In genomic region chr7:126518261-126518941, GRCm38 (mm10) we compare ENCODE assay signal across 16 mouse cellular contexts. TPM values are rescaled to one million over a fixed set of nuclear protein-coding genes. Genes with fewer than 3 reads are reported as not detected.
"Had no signal": no experiment of that assay in that cellular context is flagged by ENCODE, and none has a peak within 500 bp of the region (broad histone marks: within the 10 kb centered on the region; RNA-seq: fewer than 3 reads in every experiment).

No protein-coding gene starts in this region.

- H3K4me1 ChIP-seq: limb, embryonic 12.5 days; limb, embryonic 15.5 days; liver, embryonic 12.5 days; liver, embryonic 15.5 days; midbrain, embryonic 13.5 days had no signal

- H3K9ac ChIP-seq: limb, embryonic 12.5 days; limb, embryonic 15.5 days; liver, embryonic 12.5 days; liver, embryonic 15.5 days; midbrain, embryonic 13.5 days had no signal

- H3K27ac ChIP-seq: limb, embryonic 12.5 days; limb, embryonic 15.5 days; liver, embryonic 12.5 days; liver, embryonic 15.5 days; midbrain, embryonic 13.5 days had no signal

- ATAC-seq: liver, embryonic 12.5 days; midbrain, embryonic 13.5 days had no signal

- H3K4me3 ChIP-seq: limb, embryonic 12.5 days; limb, embryonic 15.5 days; liver, embryonic 12.5 days; liver, embryonic 15.5 days; midbrain, embryonic 13.5 days had no signal

- H3K9me3 ChIP-seq: limb, embryonic 12.5 days; limb, embryonic 15.5 days; liver, embryonic 12.5 days; liver, embryonic 15.5 days; midbrain, embryonic 13.5 days had no signal

- H3K36me3 ChIP-seq: limb, embryonic 12.5 days; limb, embryonic 15.5 days; liver, embryonic 12.5 days; liver, embryonic 15.5 days; midbrain, embryonic 13.5 days had no signal

- H3K27me3 ChIP-seq: limb, embryonic 12.5 days; limb, embryonic 15.5 days had no signal

- H3K4me2 ChIP-seq: limb, embryonic 12.5 days; limb, embryonic 15.5 days; liver, embryonic 12.5 days; liver, embryonic 15.5 days; midbrain, embryonic 13.5 days had no signal

- DNase-seq: kidney, adult 18-20 months; kidney, adult 9 months; kidney, postnatal 14 days; kidney, postnatal 4 days; left cerebral cortex, postnatal 4 days; lung, adult 2 months; lung, postnatal 14 days; lung, postnatal 4 days; thymus, postnatal 25 days had no signal

RNA-seq across cellular contexts. Expression of gene Atp2a1, which starts 55.5 kb away (rescaled TPM):
- total RNA-seq: megakaryocyte progenitor cell, adult 5-6 weeks had no signal
- polyA plus RNA-seq: stomach, embryonic 14.5 days had no signal
